Mouse (Mus musculus) testis, adult 10 weeks (tissue): ENCODE data around the gene Gm11559. TPM values are rescaled to one million over a fixed set of nuclear protein-coding genes. Genes with fewer than 3 reads are reported as not detected.

Experiments
- polyA plus RNA-seq: library from polyadenylated mRNA; stranded (reverse); fragments of 350-450 nt; fragmentation: Illumina TruSeq; extraction: RNeasy Lipid Tissue Mini Kit (QIAGEN cat#74804); gene quantifications from one replicate; pipeline ENCODE4 v1.2.3, GENCODE M21; 2014; ENCODE audit warnings: low read depth, low replicate concordance

Gene Gm11559
- not detected for polyA plus RNA-seq

DNA sequence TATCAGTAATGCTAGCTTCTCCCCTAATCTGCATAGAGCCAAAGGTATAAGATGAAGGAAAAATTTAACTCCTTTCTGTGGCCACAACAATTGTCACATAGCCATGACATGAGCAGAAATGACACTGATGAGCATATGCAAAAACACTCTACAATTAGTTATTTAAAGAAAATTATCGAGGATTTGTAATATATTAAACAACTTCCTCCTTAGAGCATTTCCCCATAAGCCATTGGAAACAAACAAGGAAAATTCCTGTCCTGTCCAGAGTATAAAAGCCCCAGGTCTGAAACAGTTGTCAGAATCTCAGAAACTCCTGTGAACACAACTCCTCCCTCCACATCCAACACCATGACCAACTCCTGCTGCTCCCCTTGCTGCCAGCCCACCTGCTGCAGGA lies at the start of gene Gm11559:
TSS of gene Gm11559 (plus strand) at position 301 of the 400 bp plus-strand sequence.

DNA sequence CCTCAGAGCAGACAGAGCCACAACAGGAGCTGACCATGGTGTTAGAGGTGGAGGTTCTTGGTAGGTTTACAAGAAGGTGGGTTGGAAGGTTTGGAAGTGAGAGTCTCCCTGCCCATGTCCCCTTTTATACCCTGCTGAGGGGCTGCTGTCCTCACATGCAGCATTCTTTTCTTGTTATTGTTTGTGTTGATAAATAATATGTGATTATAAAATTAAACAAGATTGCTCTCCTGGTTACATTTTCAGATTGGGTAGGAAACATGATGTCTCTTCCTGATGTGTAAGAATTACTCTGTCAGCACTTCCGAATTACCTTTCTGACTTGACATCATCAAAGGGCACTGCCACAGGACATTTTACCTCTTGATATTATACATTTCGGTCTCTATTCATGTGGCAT lies 48.7 kb upstream of the Gm11559 start, which contains the start of gene Gm11564:
TSS of gene Gm11564 (minus strand) at position 101 of the 400 bp plus-strand sequence.

DNA sequence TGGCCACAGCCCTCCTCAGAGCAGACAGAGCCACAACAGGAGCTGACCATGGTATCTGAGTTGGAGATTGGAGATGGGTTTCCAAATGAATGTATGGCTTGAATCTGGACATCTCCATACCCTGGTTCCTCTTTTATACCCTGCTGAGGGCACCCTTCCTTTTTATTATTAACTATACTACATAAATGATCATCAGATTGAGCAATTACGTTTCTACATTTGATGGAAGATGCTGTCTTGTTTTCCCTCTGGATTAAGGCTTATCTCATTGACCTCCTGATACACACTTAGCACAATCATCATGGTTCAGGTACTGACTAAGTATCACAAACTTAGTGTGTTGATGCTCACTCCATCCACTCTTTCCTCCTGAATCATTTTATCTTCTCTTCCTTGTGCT lies 26.3 kb upstream of the Gm11559 start, which contains the start of gene 2300003K06Rik:
TSS of gene 2300003K06Rik (minus strand) at position 101 of the 400 bp plus-strand sequence.

DNA sequence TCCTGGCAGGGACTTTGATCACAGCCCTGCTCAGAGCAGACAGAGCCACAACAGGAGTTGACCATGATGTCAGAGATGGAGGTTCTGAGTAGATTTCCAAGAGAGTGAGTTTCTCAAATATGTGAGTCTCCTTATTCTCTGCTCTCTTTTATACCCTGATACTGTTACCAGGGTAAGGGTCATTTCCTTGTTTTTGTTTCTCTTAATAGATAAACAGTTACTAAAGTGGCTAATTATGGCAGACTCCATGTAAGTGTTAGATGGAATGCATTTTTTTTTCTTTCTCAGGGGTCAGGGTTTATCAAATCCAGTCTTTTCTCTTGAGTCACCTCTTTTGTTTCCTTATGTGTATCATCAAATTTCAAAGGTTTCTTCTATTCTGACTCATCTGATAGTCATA lies 12.8 kb upstream of the Gm11559 start, which contains the start of gene Krtap4-16:
TSS of gene Krtap4-16 (minus strand) at position 101 of the 400 bp plus-strand sequence.

DNA sequence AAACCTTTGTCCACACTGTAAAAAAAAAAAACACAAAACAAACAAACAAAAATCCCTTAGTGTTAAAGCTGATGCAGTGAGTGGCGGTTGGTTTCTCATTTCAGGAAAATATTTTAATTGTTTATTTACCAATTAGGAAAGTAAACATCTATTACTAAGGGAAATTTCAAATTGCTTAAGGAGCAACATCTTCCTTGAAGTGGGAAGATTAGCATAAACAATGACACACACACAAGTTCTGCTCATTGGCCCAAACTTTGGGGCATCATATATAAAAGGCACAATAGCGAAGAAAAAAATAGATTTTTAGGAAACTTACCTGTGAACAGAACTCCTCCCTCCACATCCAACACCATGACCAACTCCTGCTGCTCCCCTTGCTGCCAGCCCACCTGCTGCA lies 6.7 kb upstream of the Gm11559 start, which contains the start of gene Gm11568:
TSS of gene Gm11568 (plus strand) at position 301 of the 400 bp plus-strand sequence.

DNA sequence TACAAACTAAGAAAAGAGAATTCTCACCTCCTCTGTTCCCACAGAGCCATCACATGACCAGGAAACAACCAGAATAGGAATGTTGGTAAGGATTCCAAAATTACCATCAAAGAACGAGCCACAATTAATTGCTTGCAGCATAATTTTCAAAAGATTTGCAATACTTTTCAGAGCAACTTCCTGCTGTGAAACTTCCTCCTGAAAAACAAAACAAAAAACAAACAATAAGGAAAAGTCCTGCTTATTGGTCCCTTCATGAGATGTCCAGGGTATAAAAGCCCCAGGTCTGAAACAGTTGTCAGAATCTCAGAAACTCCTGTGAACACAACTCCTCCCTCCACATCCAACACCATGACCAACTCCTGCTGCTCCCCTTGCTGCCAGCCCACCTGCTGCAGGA lies 8.8 kb downstream of the Gm11559 start, which contains the start of gene Krtap9-1:
TSS of gene Krtap9-1 (plus strand) at position 301 of the 400 bp plus-strand sequence.

DNA sequence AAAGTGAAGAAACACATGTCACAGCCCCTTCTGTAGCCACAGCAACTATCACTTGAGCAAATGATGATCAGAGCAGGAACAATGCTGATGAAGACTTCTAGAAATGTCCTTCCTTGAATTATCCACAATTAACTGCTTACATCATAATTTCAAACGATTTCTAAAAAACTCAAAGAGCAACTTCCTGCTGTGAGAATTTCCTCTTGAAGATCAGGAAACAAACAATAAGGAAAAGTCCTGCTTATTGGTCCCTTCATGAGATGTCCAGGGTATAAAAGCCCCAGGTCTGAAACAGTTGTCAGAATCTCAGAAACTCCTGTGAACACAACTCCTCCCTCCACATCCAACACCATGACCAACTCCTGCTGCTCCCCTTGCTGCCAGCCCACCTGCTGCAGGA lies 14.6 kb downstream of the Gm11559 start, which contains the start of gene Gm11567:
TSS of gene Gm11567 (plus strand) at position 301 of the 400 bp plus-strand sequence.

DNA sequence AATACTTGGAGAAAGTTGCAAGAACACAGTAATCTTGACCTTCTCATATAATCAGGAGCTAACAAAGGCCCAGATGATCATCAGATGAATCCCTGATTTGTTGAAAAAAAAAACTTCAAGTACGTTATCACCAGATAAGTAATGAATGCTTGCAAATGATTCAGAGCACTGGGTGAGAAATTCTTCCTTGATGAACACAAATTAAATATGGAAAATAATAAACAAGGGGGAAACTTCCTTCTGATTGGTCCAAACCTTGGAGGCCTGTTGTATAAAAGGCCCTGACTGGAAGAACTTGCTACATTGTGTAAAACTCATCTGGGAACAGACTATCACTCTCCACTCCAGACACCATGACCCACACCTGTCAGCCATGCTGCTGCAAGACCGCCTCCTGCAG lies 43.3 kb downstream of the Gm11559 start, which contains the start of gene Krtap31-1:
TSS of gene Krtap31-1 (plus strand) at position 301 of the 400 bp plus-strand sequence.

DNA sequence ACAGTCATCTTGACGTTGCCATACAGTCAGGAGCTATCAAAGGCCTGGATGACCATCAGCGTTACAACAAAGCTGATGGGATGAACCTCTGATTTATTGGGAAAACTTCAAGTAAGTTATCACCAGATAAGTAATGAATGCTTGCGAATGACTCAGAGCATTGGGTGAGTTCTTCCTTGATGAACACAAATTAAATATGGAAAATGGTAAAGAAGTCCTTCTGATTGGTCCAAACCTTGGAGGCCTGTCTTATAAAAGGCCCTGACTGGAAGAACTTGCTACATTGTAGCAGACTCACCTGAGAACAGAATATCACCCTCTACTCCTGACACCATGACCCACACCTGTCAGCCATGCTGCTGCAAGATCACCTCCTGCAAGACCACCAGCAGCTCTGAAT lies 50.2 kb downstream of the Gm11559 start, which contains the start of gene Gm11565:
TSS of gene Gm11565 (plus strand) at position 301 of the 400 bp plus-strand sequence.

Other genes with a start within 250 kb of the Gm11559 start
- not detected for gene Krtap2-4, start 249.6 kb upstream of the Gm11559 start, polyA plus RNA-seq
- gene Gm11562, start 244.0 kb upstream of the Gm11559 start, polyA plus RNA-seq: not detected
- gene Krtap4-1, start 236.2 kb upstream of the Gm11559 start, polyA plus RNA-seq: not detected
- gene Krtap4-2, start 229.4 kb upstream of the Gm11559 start, polyA plus RNA-seq: not detected
- gene Krtap4-7, start 220.4 kb upstream of the Gm11559 start, polyA plus RNA-seq: not detected
- gene Gm11555, start 214.2 kb upstream of the Gm11559 start, polyA plus RNA-seq: not detected
- gene Gm11563, start 205.5 kb upstream of the Gm11559 start, polyA plus RNA-seq: not detected
- not detected for gene Krtap4-6, start 198.5 kb upstream of the Gm11559 start, polyA plus RNA-seq
- gene Gm14190, start 173.7 kb upstream of the Gm11559 start, polyA plus RNA-seq: not detected
- not detected for gene Gm14180, start 130.2 kb upstream of the Gm11559 start, polyA plus RNA-seq
- not detected for gene Gm11595, start 91.6 kb upstream of the Gm11559 start, polyA plus RNA-seq
- gene Krtap4-8, start 83.8 kb upstream of the Gm11559 start, polyA plus RNA-seq: not detected
- not detected for gene Krtap4-9, start 79.3 kb upstream of the Gm11559 start, polyA plus RNA-seq
- gene Gm11596, start 71.0 kb upstream of the Gm11559 start, polyA plus RNA-seq: not detected
- gene Gm11569, start 65.5 kb upstream of the Gm11559 start, polyA plus RNA-seq: not detected
- not detected for gene Gm11554, start 60.0 kb upstream of the Gm11559 start, polyA plus RNA-seq
- not detected for gene Krtap4-13, start 54.6 kb upstream of the Gm11559 start, polyA plus RNA-seq
- gene Gm11564, start 48.8 kb upstream of the Gm11559 start, polyA plus RNA-seq: not detected
- gene 2300003K06Rik, start 26.4 kb upstream of the Gm11559 start, polyA plus RNA-seq: not detected
- gene Krtap4-16, start 12.9 kb upstream of the Gm11559 start, polyA plus RNA-seq: not detected
- not detected for gene Gm11568, start 6.6 kb upstream of the Gm11559 start, polyA plus RNA-seq
- gene Krtap9-1, start 8.9 kb downstream of the Gm11559 start, polyA plus RNA-seq: not detected
- not detected for gene Gm11567, start 14.7 kb downstream of the Gm11559 start, polyA plus RNA-seq
- gene Krtap31-1, start 43.4 kb downstream of the Gm11559 start, polyA plus RNA-seq: not detected
- gene Gm11565, start 50.3 kb downstream of the Gm11559 start, polyA plus RNA-seq: 0.49 TPM
- gene Krtap31-2, start 71.8 kb downstream of the Gm11559 start, polyA plus RNA-seq: not detected
- gene Krtap9-5, start 84.0 kb downstream of the Gm11559 start, polyA plus RNA-seq: not detected
- not detected for gene Krtap29-1, start 114.6 kb downstream of the Gm11559 start, polyA plus RNA-seq
- gene Krtap16-1, start 122.1 kb downstream of the Gm11559 start, polyA plus RNA-seq: not detected
- not detected for gene Krtap17-1, start 129.5 kb downstream of the Gm11559 start, polyA plus RNA-seq
- gene Krt33a, start 151.7 kb downstream of the Gm11559 start, polyA plus RNA-seq: not detected
- not detected for gene Krt33b, start 165.4 kb downstream of the Gm11559 start, polyA plus RNA-seq
- not detected for gene Krt34, start 177.1 kb downstream of the Gm11559 start, polyA plus RNA-seq
- not detected for gene Krt31, start 186.1 kb downstream of the Gm11559 start, polyA plus RNA-seq
- not detected for gene Krt32, start 223.8 kb downstream of the Gm11559 start, polyA plus RNA-seq
- gene Krt35, start 231.8 kb downstream of the Gm11559 start, polyA plus RNA-seq: not detected
- not detected for gene Krt36, start 241.2 kb downstream of the Gm11559 start, polyA plus RNA-seq